Mouse (Mus musculus) MEL (cell line): ENCODE results near the gene Top2a.

ENCODE experiments used
- CTCF ChIP-seq, 3 experiments: IDR thresholded peaks in 2 of 3; conservative IDR thresholded peaks in 1 of 3; 2 replicates each; pipeline ENCODE4 v1.5.1; 2011 to 2012; ENCODE audit warnings: low read length in 3 of 3, low read depth in 2 of 3, mild to moderate bottlenecking in 2 of 3, improper control_type of control experiment in 1 of 3, inconsistent platforms in 1 of 3, mixed read lengths in 1 of 3, moderate library complexity in 1 of 3; ENCODE audit not compliant: control insufficient read depth in 1 of 3, insufficient read depth in 1 of 3, poor library complexity in 1 of 3, severe bottlenecking in 1 of 3
- GATA1 ChIP-seq: IDR thresholded peaks from 2 replicates; pipeline ENCODE4 v1.6.1; 2011; ENCODE audit warnings: low read depth, low read length, improper control_type of control experiment
- NELFE ChIP-seq: IDR thresholded peaks from 2 replicates; pipeline ENCODE4 v1.6.1; 2011; ENCODE audit warnings: low read depth, low read length, improper control_type of control experiment
- POLR2A ChIP-seq, 2 experiments: IDR thresholded peaks; 2 replicates each; pipeline ENCODE4 v1.6.1; 2011 to 2012; ENCODE audit warnings: low read length in 2 of 2, mild to moderate bottlenecking in 2 of 2, control low read depth in 1 of 2, improper control_type of control experiment in 1 of 2, low read depth in 1 of 2, moderate library complexity in 1 of 2; ENCODE audit not compliant: control insufficient read depth in 1 of 2, insufficient read depth in 1 of 2, poor library complexity in 1 of 2
- SIN3A ChIP-seq: IDR thresholded peaks from 2 replicates; pipeline ENCODE4 v1.6.1; 2012; ENCODE audit warnings: low read length, improper control_type of control experiment, inconsistent platforms
- UBTF ChIP-seq: IDR thresholded peaks from 2 replicates; pipeline ENCODE4 v1.6.1; 2012; ENCODE audit warnings: low read depth, mild to moderate bottlenecking, inconsistent platforms, low read length, improper control_type of control experiment, moderate library complexity, borderline replicate concordance; ENCODE audit not compliant: insufficient read depth
- USF1 ChIP-seq: IDR thresholded peaks from 2 replicates; pipeline ENCODE4 v1.6.1; 2014; ENCODE audit warnings: low read depth, mild to moderate bottlenecking, inconsistent platforms, low read length, improper control_type of control experiment, moderate library complexity
- USF2 ChIP-seq, 2 experiments: IDR thresholded peaks; 2 replicates each; pipeline ENCODE4 v1.6.1; 2011 to 2012; ENCODE audit warnings: improper control_type of control experiment in 2 of 2, low read length in 2 of 2, borderline replicate concordance in 1 of 2, inconsistent platforms in 1 of 2, low read depth in 1 of 2, mild to moderate bottlenecking in 1 of 2; ENCODE audit not compliant: insufficient read depth in 1 of 2
- ZNF384 ChIP-seq: IDR thresholded peaks from 2 replicates; pipeline ENCODE4 v1.6.1; 2012; ENCODE audit warnings: low read depth, mild to moderate bottlenecking, inconsistent platforms, low read length, improper control_type of control experiment

- peak in 1 of 2 experiments; percentile 71; a peak in 3 of 4 replicates for TF ChIP-seq POLR2A (IDR thresholded peaks at IDR 0.05; ENCODE audit: control insufficient read depth in 1 of 2, insufficient read depth in 1 of 2, low read depth in 1 of 2, low read length in 2 of 2, poor library complexity in 1 of 2)
- TF ChIP-seq USF2 (IDR thresholded peaks at IDR 0.05; ENCODE audit: borderline replicate concordance in 1 of 2, insufficient read depth in 1 of 2, low read depth in 1 of 2, low read length in 2 of 2): no peak
- TF ChIP-seq USF1: peak; percentile 77
- no peak for TF ChIP-seq GATA1
- TF ChIP-seq ZNF384: no peak
- peak; percentile 48; the same call in 1 of the 2 replicates for TF ChIP-seq SIN3A
- TF ChIP-seq CTCF (IDR thresholded peaks at IDR 0.05 in 2 of 3, conservative IDR thresholded peaks at IDR 0.05 in 1 of 3; ENCODE audit: control insufficient read depth in 1 of 3, insufficient read depth in 1 of 3, low read depth in 2 of 3, low read length in 3 of 3, poor library complexity in 1 of 3, severe bottlenecking in 1 of 3): no peak
- TF ChIP-seq NELFE: peak; percentile 44
- no peak for TF ChIP-seq UBTF
Measured at GRCm38 (mm10) chr11:99068455-99068854, 44.5 kb upstream of the Top2a start.
